Mouse (Mus musculus) small intestine, adult 2 months (tissue): Measurements from ENCODE around the gene Cmip. TPM values are rescaled to one million over a fixed set of nuclear protein-coding genes. Genes with fewer than 3 reads are reported as not detected.

Source experiments
- H3K27ac ChIP-seq: fragments of 200-500 bp; 2 replicates; pipeline ENCODE4 v1.5.1; 2012; ENCODE audit warnings: low read depth, low read length, control low read depth, inconsistent platforms; ENCODE audit not compliant: insufficient read depth
- H3K27me3 ChIP-seq: fragments of 200-500 bp; 2 replicates; pipeline ENCODE4 v1.6.1; 2012; ENCODE audit warnings: mild to moderate bottlenecking, moderate library complexity, low read length, inconsistent platforms; ENCODE audit not compliant: control insufficient read depth, insufficient read depth
- H3K36me3 ChIP-seq: fragments of 200-500 bp; 2 replicates; pipeline ENCODE4 v1.6.1; 2012; ENCODE audit warnings: mild to moderate bottlenecking, low read length, control low read depth, inconsistent platforms; ENCODE audit not compliant: control insufficient read depth, insufficient read depth
- H3K4me1 ChIP-seq: fragments of 200-500 bp; 2 replicates; pipeline ENCODE4 v1.6.1; 2012; ENCODE audit warnings: low read length, inconsistent platforms, mixed read lengths; ENCODE audit not compliant: control insufficient read depth, insufficient read depth, insufficient read length
- H3K4me3 ChIP-seq: fragments of 200-500 bp; 2 replicates; pipeline ENCODE4 v1.5.1; 2012; ENCODE audit warnings: low read depth, mild to moderate bottlenecking, control low read depth, inconsistent platforms, low read length, moderate library complexity
- CTCF ChIP-seq: fragments of 200-500 bp; IDR thresholded peaks from 2 replicates; pipeline ENCODE4 v1.5.1; 2012; ENCODE audit warnings: low read depth, mild to moderate bottlenecking, control low read depth, inconsistent platforms, low read length, moderate library complexity, mixed read lengths; ENCODE audit not compliant: insufficient replicate concordance, insufficient read length; ENCODE audit errors: extremely low read depth
- POLR2A ChIP-seq: fragments of 200-500 bp; IDR thresholded peaks from 2 replicates; pipeline ENCODE4 v1.6.1; 2012; ENCODE audit warnings: low read depth, mild to moderate bottlenecking, control low read depth, inconsistent platforms, low read length, moderate library complexity
- WGBS: fragments of 180-500 bp; shearing (Covaris S2); methylation state at CpG from one replicate; pipeline ENCODE4 v1.1.7; 2018; 5-methylcytosine and 5-hydroxymethylcytosine counted together
- polyA plus RNA-seq: library from polyadenylated mRNA; depleted of rRNA; stranded (reverse); fragments of >200 nt; gene quantifications from 2 replicates; pipeline ENCODE4 v1.2.3, GENCODE M21; 2012

Gene Cmip
- polyA plus RNA-seq, 1 experiment = 129 TPM

GRCm38 (mm10) chr8:117357491-117358467 lies 100.9 kb downstream of the Cmip start:
- H3K4me1 ChIP-seq = peaks cover 48% of the 10 kb centered on the region
- H3K27ac ChIP-seq = no peak overlapping the region
- H3K27me3 ChIP-seq = no peaks in the 10 kb centered on the region
- no peak for TF ChIP-seq POLR2A
- TF ChIP-seq CTCF = no peak
- WGBS = 54% methylated on average over 16 of the region's 16 CpGs
- no peak overlapping the region for H3K4me3 ChIP-seq
- no peaks in the 10 kb centered on the region for H3K36me3 ChIP-seq

GRCm38 (mm10) chr8:117360172-117360930 lies 103.5 kb downstream of the Cmip start:
- WGBS = 80% methylated on average over 3 of the region's 3 CpGs
- no peak overlapping the region for H3K4me3 ChIP-seq
- peaks cover 47% of the 10 kb centered on the region for H3K4me1 ChIP-seq
- H3K27me3 ChIP-seq = no peaks in the 10 kb centered on the region
- no peaks in the 10 kb centered on the region for H3K36me3 ChIP-seq
- no peak for TF ChIP-seq CTCF
- TF ChIP-seq POLR2A = no peak
- H3K27ac ChIP-seq = no peak overlapping the region

GRCm38 (mm10) chr8:117361595-117362437 lies 105.0 kb downstream of the Cmip start:
- no peak overlapping the region for H3K4me3 ChIP-seq
- peaks cover 37% of the 10 kb centered on the region for H3K4me1 ChIP-seq
- no peak for TF ChIP-seq CTCF
- TF ChIP-seq POLR2A = no peak
- H3K27me3 ChIP-seq = no peaks in the 10 kb centered on the region
- 61% methylated on average over 12 of the region's 12 CpGs for WGBS
- no peak overlapping the region for H3K27ac ChIP-seq
- H3K36me3 ChIP-seq = no peaks in the 10 kb centered on the region

GRCm38 (mm10) chr8:117362438-117362726 lies 105.5 kb downstream of the Cmip start:
- Histone ChIP-seq H3K36me3 (no peaks in the 10 kb centered on the region), H3K27me3 (no peaks in the 10 kb centered on the region), H3K27ac (no peak overlapping the region), H3K4me1 (peaks cover 36% of the 10 kb centered on the region), H3K4me3 (no peak overlapping the region)
- no peak for TF ChIP-seq CTCF
- no peak for TF ChIP-seq POLR2A
- WGBS = 32% methylated on average over 2 of the region's 2 CpGs

GRCm38 (mm10) chr8:117363291-117363690 lies 106.4 kb downstream of the Cmip start:
- no peak overlapping the region for H3K27ac ChIP-seq
- TF ChIP-seq POLR2A = no peak
- TF ChIP-seq CTCF = no peak
- H3K4me1 ChIP-seq = peaks cover 33% of the 10 kb centered on the region; the same call in 1 of the 2 replicates
- 26% methylated on average over 10 of the region's 10 CpGs for WGBS
- no peak overlapping the region for H3K4me3 ChIP-seq
- H3K36me3 ChIP-seq = no peaks in the 10 kb centered on the region
- H3K27me3 ChIP-seq = no peaks in the 10 kb centered on the region

GRCm38 (mm10) chr8:117364374-117365160 lies 107.7 kb downstream of the Cmip start:
- Histone ChIP-seq H3K36me3 (no peaks in the 10 kb centered on the region), H3K4me3 (no peak overlapping the region), H3K27me3 (no peaks in the 10 kb centered on the region), H3K4me1 (peaks cover 39% of the 10 kb centered on the region; the same call in 1 of the 2 replicates), H3K27ac (no peak overlapping the region)
- no peak for TF ChIP-seq POLR2A
- TF ChIP-seq CTCF = no peak
- 81% methylated on average over 19 of the region's 19 CpGs for WGBS
